Mouse (Mus musculus): ENCODE results near the gene Rpl18a.

GRCm38 (mm10) chr8:70887669-70888068 lies 9.5 kb downstream of the Rpl18a start:
- TF ChIP-seq GATA1 (IDR thresholded peaks at IDR 0.05; ENCODE audit: low read length) (no peak), TAL1 (IDR thresholded peaks at IDR 0.05; ENCODE audit: low read length) (no peak)

Measured in erythroblast, embryonic 14.5 days (primary cell).